9 mouse cellular contexts compared by ENCODE assay signal in the genomic region with DNA sequence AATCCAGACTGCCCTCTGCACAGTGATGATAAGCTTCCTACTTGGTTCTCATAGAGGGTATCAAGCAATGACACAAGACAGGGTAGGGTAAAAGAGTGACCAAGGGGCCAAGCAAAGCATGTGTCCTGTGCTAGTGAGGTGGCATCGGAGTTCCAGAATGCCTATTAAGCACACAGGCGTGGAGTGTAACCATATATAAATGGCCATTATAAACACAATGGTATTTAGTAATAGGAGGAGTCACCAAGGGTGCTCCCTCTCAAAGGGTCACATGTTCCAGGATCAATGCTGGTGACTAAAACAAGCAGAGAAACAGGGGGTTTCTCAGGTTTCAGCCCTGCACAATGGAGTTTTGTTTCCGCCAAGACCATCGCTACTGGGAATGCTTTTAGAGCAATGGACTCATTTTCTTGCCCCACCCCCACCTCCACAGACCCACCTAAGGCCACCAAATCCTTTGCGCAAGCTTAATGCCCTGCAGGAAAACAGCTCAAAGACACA. TPM values are rescaled to one million over a fixed set of nuclear protein-coding genes. Genes with fewer than 3 reads are reported as not detected.
A peak's percentile ranks its signal among the peaks of the same experiment; 100 is the strongest.
DNase-seq lines count a peak whose midpoint lies in the region; ATAC-seq and TF ChIP-seq lines count a peak whose summit lies in the region.
"Had no signal": no experiment of that assay in that cellular context is flagged by ENCODE, and none has a peak within 500 bp of the region (broad histone marks: within the 10 kb centered on the region; RNA-seq: fewer than 3 reads in every experiment).

No protein-coding gene starts in this region.

- peaks cover 3% of the 10 kb centered on the region; the same call in 1 of the 2 replicates for H3K4me1 ChIP-seq in embryonic facial prominence, embryonic 11.5 days (ENCODE audit: control insufficient read depth, insufficient read depth, low read length)
- no peaks in the 10 kb centered on the region; the same call in 1 of the 2 replicates for H3K4me1 ChIP-seq in hindbrain, postnatal 0 days (ENCODE audit: insufficient read depth, low read length)
- peaks cover 32% of the 10 kb centered on the region for H3K4me1 ChIP-seq in midbrain, embryonic 14.5 days (ENCODE audit: control insufficient read depth, insufficient read depth, low read length)

- H3K4me2 ChIP-seq in embryonic facial prominence, embryonic 11.5 days (ENCODE audit: low read depth, low read length) = peak overlapping the region; percentile 29; the same call in 1 of the 2 replicates
- peak overlapping the region; percentile 21; the same call in 1 of the 2 replicates for H3K4me2 ChIP-seq in hindbrain, postnatal 0 days (ENCODE audit: low read depth, low read length)
- peak overlapping the region; percentile 40 for H3K4me2 ChIP-seq in midbrain, embryonic 14.5 days (ENCODE audit: low read length)

- WGBS in embryonic facial prominence, embryonic 11.5 days = 10% methylated on average over 5 of the region's 5 CpGs
- 21% methylated on average over 5 of the region's 5 CpGs for WGBS in hindbrain, postnatal 0 days
- 7% methylated on average over 5 of the region's 5 CpGs for WGBS in midbrain, embryonic 14.5 days

- H3K36me3 ChIP-seq in embryonic facial prominence, embryonic 11.5 days (replicated peaks; ENCODE audit: control insufficient read depth, insufficient read depth, low read depth, low read length) = no peaks in the 10 kb centered on the region
- no peaks in the 10 kb centered on the region for H3K36me3 ChIP-seq in hindbrain, postnatal 0 days (ENCODE audit: insufficient read depth, low read length)
- H3K36me3 ChIP-seq in midbrain, embryonic 14.5 days (ENCODE audit: control insufficient read depth, insufficient read depth, low read length) = no peaks in the 10 kb centered on the region

- no peak overlapping the region; the same call in 1 of the 2 replicates for H3K9ac ChIP-seq in embryonic facial prominence, embryonic 11.5 days (replicated peaks; ENCODE audit: low read length)
- no peak overlapping the region for H3K9ac ChIP-seq in hindbrain, postnatal 0 days (replicated peaks; ENCODE audit: low read length)
- peak overlapping the region; percentile 0; the same call in 1 of the 2 replicates for H3K9ac ChIP-seq in midbrain, embryonic 14.5 days (replicated peaks; ENCODE audit: low read length)

- H3K27me3 ChIP-seq in embryonic facial prominence, embryonic 11.5 days (ENCODE audit: control insufficient read depth, insufficient read depth, low read length) = no peaks in the 10 kb centered on the region
- H3K27me3 ChIP-seq in hindbrain, postnatal 0 days (ENCODE audit: insufficient read depth, low read length) = no peaks in the 10 kb centered on the region
- H3K27me3 ChIP-seq in midbrain, embryonic 14.5 days (ENCODE audit: control insufficient read depth, insufficient read depth, low read length) = no peaks in the 10 kb centered on the region

- H3K27ac ChIP-seq in embryonic facial prominence, embryonic 11.5 days (replicated peaks; ENCODE audit: low read depth, low read length) = peak overlapping the region; percentile 63; the same call in 1 of the 2 replicates
- H3K27ac ChIP-seq in hindbrain, postnatal 0 days = peak overlapping the region; percentile 32
- peak overlapping the region; percentile 80 for H3K27ac ChIP-seq in midbrain, embryonic 14.5 days (replicated peaks; ENCODE audit: low read depth, low read length)

- TF ChIP-seq CTCF in hindbrain, postnatal 0 days (IDR thresholded peaks at IDR 0.05; ENCODE audit: low read depth) = no peak

- peak; percentile 78 for ATAC-seq in embryonic facial prominence, embryonic 11.5 days (replicated peaks; ENCODE audit: insufficient number of reproducible peaks, low FRiP score, low TSS enrichment, low read depth)
- ATAC-seq in hindbrain, postnatal 0 days = peak; percentile 33; the same call in 1 of the 2 replicates
- ATAC-seq in midbrain, embryonic 14.5 days (ENCODE audit: low FRiP score, low TSS enrichment) = peak; percentile 34
- ATAC-seq in granulocyte monocyte progenitor cell, adult 5-6 weeks (replicated peaks; ENCODE audit: poor library complexity, severe bottlenecking) = no peak

- peak; percentile 79 for DNase-seq in R1 (ENCODE audit: low read depth, low spot score)
- DNase-seq in embryonic facial prominence, embryonic 11.5 days (ENCODE audit: low spot score) = peak; percentile 69
- DNase-seq in hindbrain, postnatal 0 days (ENCODE audit: low spot score) = no peak
- DNase-seq in midbrain, embryonic 14.5 days = peak; percentile 59
- no peak for DNase-seq in layer of hippocampus, adult 9-11 months
- DNase-seq in right cerebral cortex, postnatal 4 days = no peak
- no peak for DNase-seq in layer of hippocampus, postnatal 25 days (ENCODE audit: extremely low spot score in 1 of 2, low spot score in 1 of 2)
- DNase-seq: thymus, postnatal 36 days had no signal

- H3K4me3 ChIP-seq in embryonic facial prominence, embryonic 11.5 days (ENCODE audit: low read depth, low read length) = no peak overlapping the region
- H3K4me3 ChIP-seq in hindbrain, postnatal 0 days (ENCODE audit: low read length) = no peak overlapping the region
- no peak overlapping the region for H3K4me3 ChIP-seq in midbrain, embryonic 14.5 days (replicated peaks; ENCODE audit: low read depth, low read length)

- no peaks in the 10 kb centered on the region for H3K9me3 ChIP-seq in embryonic facial prominence, embryonic 11.5 days (replicated peaks; ENCODE audit: control insufficient read depth, low read length)
- H3K9me3 ChIP-seq in hindbrain, postnatal 0 days (ENCODE audit: low read length) = no peaks in the 10 kb centered on the region
- H3K9me3 ChIP-seq in midbrain, embryonic 14.5 days (ENCODE audit: control insufficient read depth, low read length) = no peaks in the 10 kb centered on the region

RNA-seq across cellular contexts. Expression of a gene that starts 45.1 kb away (rescaled TPM):
- polyA plus RNA-seq in embryonic facial prominence, embryonic 11.5 days (2014; fragmentation: Nextera tagmentation; extraction: Ambion mirVana) = 58.8 and 65.3 TPM in 2 replicates
- 132 and 133 TPM in 2 replicates for total RNA-seq in hindbrain, postnatal 0 days (2014; rRNA removed)
- 94.4 and 105 TPM in 2 replicates for polyA plus RNA-seq in hindbrain, postnatal 0 days (2015; fragmentation: Nextera tagmentation; extraction: Ambion mirVana)
- polyA plus RNA-seq in midbrain, embryonic 14.5 days (2014; fragmentation: Nextera tagmentation; extraction: Ambion mirVana) = 83.1 and 84.9 TPM in 2 replicates
- total RNA-seq in granulocyte monocyte progenitor cell, adult 5-6 weeks (2014; fragmentation: Nextera tagmentation) = not detected in 2 replicates
- not detected in 2 replicates for total RNA-seq in granulocyte monocyte progenitor cell, adult 5-6 weeks (2017)
- total RNA-seq in layer of hippocampus, postnatal 25 days (2021) = 10 to 100 TPM; 36.0 to 46.4 TPM

Comparison
In these comparisons a context has a peak if more than half of its experiments do, and no peak if none do; other contexts are left out.
1. DNase-seq: peak in R1 (single experiment), embryonic facial prominence, embryonic 11.5 days (single experiment) and midbrain, embryonic 14.5 days (single experiment); none in hindbrain, postnatal 0 days (single experiment), layer of hippocampus, adult 9-11 months (single experiment), right cerebral cortex, postnatal 4 days (single experiment) and layer of hippocampus, postnatal 25 days (0 of 2).
2. RNA of a gene that starts 45.1 kb away (total RNA-seq): 132 to 133 TPM in hindbrain, postnatal 0 days and 36.0 to 46.4 TPM in layer of hippocampus, postnatal 25 days; not detected in granulocyte monocyte progenitor cell, adult 5-6 weeks; every median in the first group is over 10 times any median in the second.
3. Peak in every context shown above with its lines, with median percentiles within 50 percentile points of each other: H3K27ac ChIP-seq and H3K4me2 ChIP-seq.